Mouse (Mus musculus) midbrain, embryonic 14.5 days (tissue): ENCODE results near the gene Pcare. TPM values are rescaled to one million over a fixed set of nuclear protein-coding genes. Genes with fewer than 3 reads are reported as not detected.

Experiments
- ATAC-seq: fragments of 200-750 bp; cut with Nextera tagmentation; 2 replicates; pipeline ENCODE4 v1.8.0; 2017; ENCODE audit warnings: moderate number of reproducible peaks, moderate library complexity; ENCODE audit not compliant: low FRiP score, low TSS enrichment
- DNase-seq: peaks from one replicate; pipeline ENCODE4 v3.0.0-alpha.2; 2015
- H3K27ac ChIP-seq: fragments of 300-500 bp; sonication (generic); replicated peaks from 2 replicates; pipeline ENCODE4 v1.5.1; 2014; ENCODE audit warnings: mild to moderate bottlenecking, low read depth, low read length, moderate library complexity
- H3K27me3 ChIP-seq: fragments of 300-500 bp; sonication (generic); 2 replicates; pipeline ENCODE4 v1.6.1; 2014; ENCODE audit warnings: low read length, control low read depth, mixed read lengths; ENCODE audit not compliant: control insufficient read depth, insufficient read depth
- H3K36me3 ChIP-seq: fragments of 300-500 bp; sonication (generic); 2 replicates; pipeline ENCODE4 v1.6.1; 2014; ENCODE audit warnings: low read length, control low read depth; ENCODE audit not compliant: control insufficient read depth, insufficient read depth
- H3K4me1 ChIP-seq: fragments of 300-500 bp; sonication (generic); 2 replicates; pipeline ENCODE4 v1.6.1; 2014; ENCODE audit warnings: mild to moderate bottlenecking, antibody characterized with exemption, low read length, control low read depth; ENCODE audit not compliant: control insufficient read depth, insufficient read depth
- H3K4me2 ChIP-seq: fragments of 300-500 bp; sonication (generic); 2 replicates; pipeline ENCODE4 v1.6.1; 2014; ENCODE audit warnings: mild to moderate bottlenecking, low read length, moderate library complexity
- H3K4me3 ChIP-seq: fragments of 300-500 bp; sonication (generic); replicated peaks from 2 replicates; pipeline ENCODE4 v1.5.1; 2014; ENCODE audit warnings: low read depth, low read length
- H3K9ac ChIP-seq: fragments of 300-500 bp; sonication (generic); replicated peaks from 2 replicates; pipeline ENCODE4 v1.6.1; 2014; ENCODE audit warnings: mild to moderate bottlenecking, low read length, moderate library complexity
- H3K9me3 ChIP-seq: fragments of 300-500 bp; sonication (generic); 2 replicates; pipeline ENCODE4 v1.6.1; 2016; ENCODE audit warnings: low read length, control low read depth, mixed read lengths; ENCODE audit not compliant: control insufficient read depth
- WGBS: fragments of 180-500 bp; shearing (Covaris S2); extraction: QIAGEN DNeasy Blood & Tissue Kit; methylation state at CpG from one replicate; pipeline ENCODE4 v1.1.7; 2014; 5-methylcytosine and 5-hydroxymethylcytosine counted together
- polyA plus RNA-seq: library from polyadenylated mRNA; unstranded; fragments of >200 nt; fragmentation: Nextera tagmentation; extraction: Ambion mirVana; gene quantifications from 2 replicates; pipeline ENCODE4 v1.2.1, GENCODE M21; 2014

Pcare gene
- polyA plus RNA-seq, 1 experiment from 2014 or later, result not detected

GRCm38 (mm10) chr17:71717881-71718625 is 34.6 kb downstream of the Pcare start:
- DNase-seq (no peak), ATAC-seq (no peak)
- Histone ChIP-seq H3K27ac (no peak overlapping the region), H3K4me1 (no peaks in the 10 kb centered on the region), H3K9ac (no peak overlapping the region), H3K27me3 (no peaks in the 10 kb centered on the region), H3K4me3 (no peak overlapping the region), H3K36me3 (no peaks in the 10 kb centered on the region), H3K9me3 (no peaks in the 10 kb centered on the region), H3K4me2 (no peak overlapping the region)
- WGBS, result 93% methylated on average over 8 of the region's 8 CpGs

DNA sequence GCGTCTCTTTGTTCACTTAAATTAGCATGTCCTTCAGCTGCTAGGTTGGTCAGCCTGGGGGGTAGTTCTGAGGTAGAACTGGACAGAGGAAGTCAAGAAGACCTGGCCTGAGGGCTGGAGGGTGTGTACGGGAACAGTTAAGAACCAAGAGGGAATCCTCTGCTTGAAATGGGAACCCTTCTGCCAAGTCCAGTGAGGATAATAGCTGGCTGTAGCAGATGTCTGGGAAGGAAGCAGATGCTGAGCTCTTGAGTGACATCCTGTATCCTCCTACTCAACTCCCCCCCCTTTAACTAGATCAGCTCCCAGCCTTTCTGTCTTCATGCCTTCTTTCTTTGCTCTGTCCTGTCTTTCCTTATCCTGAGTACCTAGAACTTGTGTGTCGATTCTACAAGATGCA is 37.7 kb downstream of the Pcare start:
- ATAC-seq (no peak), DNase-seq (no peak)
- Histone ChIP-seq H3K36me3 (no peaks in the 10 kb centered on the region), H3K4me2 (no peak overlapping the region), H3K9ac (no peak overlapping the region), H3K27me3 (no peaks in the 10 kb centered on the region), H3K4me1 (no peaks in the 10 kb centered on the region), H3K4me3 (no peak overlapping the region), H3K9me3 (no peaks in the 10 kb centered on the region), H3K27ac (no peak overlapping the region)
- WGBS, result 63% methylated on average over 3 of the region's 3 CpGs

- 87% methylated on average over 6 of the region's 6 CpGs for WGBS
- H3K9me3 ChIP-seq, result no peaks in the 10 kb centered on the region
- no peaks in the 10 kb centered on the region for H3K27me3 ChIP-seq
- no peaks in the 10 kb centered on the region for H3K36me3 ChIP-seq
- H3K4me2 ChIP-seq, result no peak overlapping the region
- H3K4me3 ChIP-seq, result no peak overlapping the region
- no peak overlapping the region for H3K27ac ChIP-seq
- DNase-seq, result no peak
- ATAC-seq, result no peak
- H3K9ac ChIP-seq, result no peak overlapping the region
- H3K4me1 ChIP-seq, result no peaks in the 10 kb centered on the region
These were observed 40.4 kb downstream of the Pcare start for GRCm38 (mm10) chr17:71712279-71712678.

- Histone ChIP-seq H3K27me3 (no peaks in the 10 kb centered on the region), H3K4me2 (no peak overlapping the region), H3K36me3 (no peaks in the 10 kb centered on the region), H3K9ac (no peak overlapping the region), H3K27ac (0 out of 2 replicates have a peak overlapping the region, but pooled peaks have one; percentile 20), H3K9me3 (no peaks in the 10 kb centered on the region), H3K4me1 (no peaks in the 10 kb centered on the region), H3K4me3 (no peak overlapping the region)
- DNase-seq (peak; percentile 36), ATAC-seq (no peak)
- WGBS, result 44% methylated on average over 4 of the region's 4 CpGs
These were observed 45.0 kb downstream of the Pcare start for GRCm38 (mm10) chr17:71707715-71708114.

DNA sequence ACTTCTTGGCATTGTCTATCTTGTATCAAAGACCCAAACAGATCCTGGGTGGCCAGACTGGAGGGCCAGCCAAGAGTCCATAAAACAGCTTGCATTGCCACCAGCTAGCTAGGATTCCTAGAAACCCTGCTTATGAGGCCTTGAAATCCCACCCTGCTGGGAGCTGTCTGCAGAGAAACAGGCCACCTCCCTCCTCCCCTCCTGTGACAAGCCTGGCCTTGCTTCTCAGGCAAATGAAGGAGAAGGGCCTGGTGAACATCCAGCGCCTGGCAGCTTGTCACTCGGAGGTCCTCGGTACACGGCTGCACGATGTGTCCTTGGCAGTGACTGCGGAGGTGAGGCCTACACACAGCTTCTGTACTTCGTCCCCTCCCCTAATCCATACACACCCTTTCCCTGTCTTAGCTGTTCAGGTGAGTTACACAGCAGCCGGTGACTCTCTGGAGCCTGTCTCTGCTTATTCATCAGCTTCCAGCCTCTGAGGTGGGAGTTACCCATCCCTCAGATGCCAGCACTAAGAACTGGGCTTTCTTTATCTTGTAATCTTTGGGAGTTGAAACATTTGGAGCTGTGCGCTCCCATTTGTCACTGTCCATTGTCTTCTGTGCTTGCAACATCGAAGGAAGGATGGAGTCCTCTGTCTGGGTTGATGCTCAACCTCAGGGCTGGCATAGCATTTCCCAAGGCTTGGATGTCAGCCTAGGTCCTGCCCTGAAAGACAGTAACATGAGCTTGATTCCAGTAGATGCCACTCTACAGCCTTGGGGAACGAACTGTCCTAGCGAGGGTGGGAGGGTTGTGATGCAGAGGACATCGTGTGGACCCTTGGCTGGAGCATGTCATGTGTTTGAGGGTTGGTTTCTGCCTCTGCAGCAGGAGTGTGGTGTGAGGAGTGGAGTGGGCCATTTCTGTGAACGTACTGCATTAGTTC is 46.9 kb downstream of the Pcare start:
- DNase-seq (no peak), ATAC-seq (no peak)
- Histone ChIP-seq H3K4me1 (no peaks in the 10 kb centered on the region), H3K4me3 (no peak overlapping the region), H3K36me3 (no peaks in the 10 kb centered on the region), H3K27me3 (no peaks in the 10 kb centered on the region), H3K9me3 (no peaks in the 10 kb centered on the region), H3K9ac (no peak overlapping the region), H3K27ac (no peak overlapping the region), H3K4me2 (no peak overlapping the region)
- WGBS, result 87% methylated on average over 14 of the region's 14 CpGs

GRCm38 (mm10) chr17:71705113-71705512 is 47.6 kb downstream of the Pcare start:
- Histone ChIP-seq H3K27me3 (no peaks in the 10 kb centered on the region), H3K4me1 (no peaks in the 10 kb centered on the region), H3K36me3 (no peaks in the 10 kb centered on the region), H3K4me3 (no peak overlapping the region), H3K4me2 (no peak overlapping the region), H3K9ac (no peak overlapping the region), H3K27ac (no peak overlapping the region), H3K9me3 (no peaks in the 10 kb centered on the region)
- ATAC-seq (no peak), DNase-seq (no peak)
- 83% methylated on average over 1 of the region's 1 CpGs for WGBS

DNA sequence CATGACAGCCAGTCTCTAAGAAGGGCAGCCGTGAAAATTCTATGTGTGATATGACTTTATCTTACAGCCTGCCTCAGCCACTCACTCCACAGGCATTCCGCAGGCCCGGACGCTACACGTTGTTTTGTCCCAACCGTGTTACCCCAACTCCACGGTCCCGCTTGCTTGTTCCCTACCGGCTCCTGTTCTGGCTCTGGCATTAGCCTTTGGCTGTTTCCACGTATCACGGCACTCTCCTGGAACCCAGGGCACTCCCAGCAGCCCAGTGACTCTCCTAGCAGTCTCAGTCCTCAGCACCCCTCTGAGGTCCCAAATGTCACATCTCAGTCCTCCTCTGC is 54.1 kb downstream of the Pcare start:
- Histone ChIP-seq H3K9me3 (no peaks in the 10 kb centered on the region), H3K4me3 (no peak overlapping the region), H3K4me1 (no peaks in the 10 kb centered on the region), H3K27ac (no peak overlapping the region), H3K9ac (no peak overlapping the region), H3K27me3 (no peaks in the 10 kb centered on the region), H3K36me3 (no peaks in the 10 kb centered on the region), H3K4me2 (no peak overlapping the region)
- DNase-seq (no peak), ATAC-seq (no peak)
- 89% methylated on average over 11 of the region's 11 CpGs for WGBS

DNA sequence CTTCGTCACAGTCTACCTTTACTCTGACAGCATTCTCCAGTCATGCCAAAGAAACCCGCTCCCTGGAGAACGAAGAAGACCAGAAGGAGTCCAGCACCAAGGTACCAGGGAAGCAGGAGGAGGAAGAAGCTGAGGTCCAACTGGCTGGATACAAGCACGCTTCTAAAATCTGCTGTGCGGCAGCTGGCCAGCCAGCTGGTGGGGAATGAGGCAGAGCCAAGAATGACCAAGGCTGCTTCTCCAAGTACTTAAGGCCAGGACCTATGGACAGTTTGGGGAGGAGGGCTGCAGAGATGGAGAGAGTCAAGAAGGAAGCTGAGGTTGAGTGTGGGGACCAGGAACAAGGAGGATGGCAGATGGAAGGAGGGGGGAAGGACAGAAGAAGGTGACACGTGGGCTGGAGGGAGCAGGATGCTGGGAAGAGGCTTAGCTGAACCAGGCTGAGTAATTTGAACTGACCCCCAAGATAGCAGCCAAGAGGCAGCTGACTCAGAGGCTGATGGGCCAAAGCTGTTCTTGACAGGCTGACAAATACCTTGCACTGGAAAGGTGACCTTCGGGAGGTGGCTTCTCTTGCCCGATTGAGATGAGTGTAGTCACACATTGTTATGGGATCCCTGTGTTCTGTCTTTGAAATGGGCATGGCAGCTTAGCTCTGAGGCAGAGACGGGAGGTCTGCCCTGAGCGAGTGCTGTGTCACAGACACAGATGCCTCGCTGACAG is 54.6 kb downstream of the Pcare start:
- H3K9ac ChIP-seq, result no peak overlapping the region
- ATAC-seq (no peak), DNase-seq (no peak)
- no peaks in the 10 kb centered on the region for H3K36me3 ChIP-seq
- no peak overlapping the region for H3K4me3 ChIP-seq
- WGBS, result 85% methylated on average over 11 of the region's 11 CpGs
- H3K9me3 ChIP-seq, result no peaks in the 10 kb centered on the region
- H3K27ac ChIP-seq, result no peak overlapping the region
- H3K4me1 ChIP-seq, result peaks cover 2% of the 10 kb centered on the region; the same call in 1 of the 2 replicates
- no peak overlapping the region for H3K4me2 ChIP-seq
- H3K27me3 ChIP-seq, result no peaks in the 10 kb centered on the region
